Mouse (Mus musculus): ENCODE measurements around the gene Stxbp1. TPM values are rescaled to one million over a fixed set of nuclear protein-coding genes. Genes with fewer than 3 reads are reported as not detected.
A peak's percentile ranks its signal among the peaks of the same experiment; 100 is the strongest.

Stxbp1 gene
- total RNA-seq, 1 experiment from 2014 or later, result 22.2 TPM

GRCm38 (mm10) chr2:32751665-32752033 lies 95.4 kb downstream of the Stxbp1 start:
- DNase-seq, result no peak

DNA sequence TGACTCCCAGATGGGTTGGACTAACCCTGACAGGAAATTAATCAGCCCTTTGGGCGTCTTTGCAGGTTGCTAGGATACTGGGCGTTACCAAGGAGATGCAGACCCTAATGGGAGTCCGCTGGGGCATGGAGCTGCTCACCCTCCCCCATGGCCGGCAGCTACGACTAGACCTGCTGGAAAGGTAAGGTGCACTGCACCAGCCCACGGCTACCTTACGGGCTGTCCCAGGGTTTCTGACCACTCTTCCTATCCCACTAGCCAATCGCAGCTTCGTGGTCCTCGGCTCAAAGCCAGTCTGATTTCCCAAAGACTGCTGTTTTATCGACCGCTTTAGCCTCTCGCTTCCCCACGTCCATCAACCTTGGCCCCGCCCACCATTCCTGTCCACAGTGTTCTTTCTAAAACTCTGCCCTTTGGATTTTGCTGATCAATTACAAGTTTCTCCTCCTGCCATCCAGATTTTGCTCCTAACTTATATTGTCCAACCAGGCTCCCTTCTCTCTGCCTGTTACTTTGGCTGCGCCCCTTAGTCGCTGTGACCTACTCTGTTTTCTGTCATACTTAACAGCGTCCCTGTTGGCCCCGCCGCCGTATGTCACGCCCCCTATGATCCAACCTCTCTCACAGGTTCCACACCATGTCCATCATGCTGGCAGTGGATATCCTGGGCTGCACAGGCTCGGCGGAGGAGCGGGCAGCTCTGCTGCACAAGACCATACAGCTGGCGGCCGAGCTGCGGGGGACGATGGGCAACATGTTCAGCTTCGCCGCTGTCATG lies 96.0 kb downstream of the Stxbp1 start:
- peak; percentile 76 for DNase-seq

DNA sequence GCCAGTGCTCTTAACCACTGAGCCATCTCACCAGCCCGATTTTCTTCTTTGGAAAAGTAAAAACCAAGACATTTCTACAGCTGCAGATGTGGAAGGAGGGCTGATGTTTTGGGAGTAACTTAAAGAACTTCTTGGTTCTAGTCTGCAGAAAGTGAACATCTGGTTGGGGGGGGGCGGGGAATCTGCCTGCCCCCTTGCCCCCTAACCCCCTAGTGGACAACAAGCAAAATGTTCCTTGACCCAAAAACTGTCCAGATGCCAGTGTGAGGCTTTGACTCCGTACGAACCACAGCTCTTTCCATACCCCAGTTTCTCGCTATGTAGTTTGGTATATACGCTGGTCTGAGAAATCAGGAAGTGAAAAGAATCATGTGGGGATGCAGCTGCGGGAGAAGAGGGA lies 96.8 kb downstream of the Stxbp1 start:
- no peak for DNase-seq

DNA sequence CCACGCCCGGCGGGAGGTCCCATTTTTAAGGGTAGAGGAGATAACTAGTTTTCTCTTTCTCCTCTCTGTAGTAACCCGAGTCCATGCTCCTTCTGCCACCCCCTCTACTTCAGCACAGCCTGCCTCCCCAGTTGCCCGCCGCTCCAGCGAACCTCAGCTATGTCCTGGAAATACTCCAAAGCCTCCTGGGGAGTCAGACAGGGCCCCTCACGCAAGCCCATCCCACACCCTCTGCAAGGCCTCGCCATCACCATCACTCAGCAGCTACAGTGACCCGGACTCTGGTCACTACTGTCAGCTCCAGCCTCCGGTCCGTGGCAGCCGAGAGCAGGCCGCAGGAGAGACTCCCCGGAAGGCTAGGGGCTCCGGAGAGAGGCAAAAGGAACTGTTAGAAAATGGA lies 98.0 kb downstream of the Stxbp1 start:
- DNase-seq, result no peak

GRCm38 (mm10) chr2:32744272-32744982 lies 102.6 kb downstream of the Stxbp1 start:
- no peak for DNase-seq

DNA sequence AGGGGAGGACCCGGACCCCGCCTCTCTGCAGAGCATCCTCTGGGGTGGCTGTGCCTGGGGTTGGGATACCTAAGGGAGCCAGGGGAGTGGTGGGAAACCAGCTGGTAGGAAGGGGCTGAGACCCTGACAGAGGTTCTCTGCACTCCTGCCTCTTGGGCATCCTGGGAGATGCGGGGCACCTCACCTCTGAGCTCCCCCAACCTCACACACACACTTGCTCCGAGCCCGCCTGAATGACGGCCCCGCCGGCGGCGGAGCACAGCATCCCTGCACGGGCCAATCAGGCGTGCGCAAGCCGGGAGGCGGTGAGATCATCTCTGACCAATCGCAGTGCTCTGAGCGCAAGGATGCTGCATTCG lies 104.9 kb downstream of the Stxbp1 start:
- DNase-seq, result no peak

DNA sequence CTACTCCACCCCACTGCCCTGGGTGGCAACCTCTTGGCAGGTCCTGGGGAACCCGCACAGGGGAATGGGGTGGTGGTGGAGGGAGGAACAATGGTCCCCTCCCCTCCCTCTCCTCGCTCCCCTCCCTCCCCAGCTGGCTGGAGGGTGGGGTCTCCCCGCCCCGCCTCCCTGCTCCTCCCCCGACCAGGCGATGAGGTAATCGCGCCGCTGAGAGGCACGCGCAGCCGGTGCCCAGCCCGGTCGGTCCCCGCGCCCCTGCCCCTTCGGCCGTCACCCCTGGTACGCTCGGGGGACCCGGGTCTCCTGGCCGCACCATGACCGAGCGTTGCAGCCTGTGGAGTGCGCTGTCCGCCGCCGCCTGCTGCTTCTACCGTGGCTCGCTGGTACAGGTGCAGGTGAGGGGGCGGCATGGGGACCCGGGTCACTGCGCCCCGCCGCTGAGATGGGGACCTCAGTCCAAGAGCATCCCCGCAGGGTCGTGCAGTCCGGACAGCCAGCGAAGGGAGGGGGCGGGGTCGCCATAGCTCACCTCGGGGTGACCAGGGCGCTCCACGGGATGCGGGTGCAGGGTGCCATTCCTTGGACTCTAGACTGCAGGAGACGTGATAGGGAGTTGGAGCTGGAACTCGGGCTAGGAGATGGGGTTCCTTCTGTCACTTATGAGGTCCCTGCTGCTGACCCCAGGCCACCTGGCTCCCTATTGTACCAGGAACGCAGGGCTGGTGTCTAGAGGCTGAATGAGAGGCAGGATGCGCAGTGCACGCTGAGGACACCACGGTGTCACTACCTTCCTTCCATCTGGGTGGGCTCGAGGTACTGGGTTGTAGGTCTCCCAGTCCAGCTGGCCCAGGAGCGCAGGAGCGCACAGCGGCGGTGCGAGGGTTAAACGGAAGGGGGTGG lies 105.5 kb downstream of the Stxbp1 start:
- DNase-seq, result peak; percentile 56

DNA sequence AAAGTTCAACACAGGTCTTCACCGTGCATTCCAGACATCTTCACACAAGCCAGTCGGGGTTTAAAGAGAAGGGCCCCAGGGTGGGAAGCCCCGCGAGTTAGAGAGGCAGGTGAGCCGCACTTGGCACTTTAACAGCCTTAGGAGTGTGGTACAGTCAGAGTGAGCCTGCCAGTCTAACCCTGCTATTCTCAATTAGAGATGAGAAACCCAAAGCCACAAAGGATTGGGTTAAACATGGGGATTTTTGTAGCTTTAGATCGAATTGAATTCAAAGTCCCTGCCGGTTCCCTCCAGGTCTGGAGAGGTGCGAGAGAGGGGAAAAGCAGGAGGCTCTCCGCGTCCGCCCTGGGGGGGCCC lies 106.2 kb downstream of the Stxbp1 start, which contains the start of gene 6330409D20Rik:
TSS of gene 6330409D20Rik (minus strand) at position 101 of the 357 bp plus-strand sequence.
- DNase-seq, result no peak

DNA sequence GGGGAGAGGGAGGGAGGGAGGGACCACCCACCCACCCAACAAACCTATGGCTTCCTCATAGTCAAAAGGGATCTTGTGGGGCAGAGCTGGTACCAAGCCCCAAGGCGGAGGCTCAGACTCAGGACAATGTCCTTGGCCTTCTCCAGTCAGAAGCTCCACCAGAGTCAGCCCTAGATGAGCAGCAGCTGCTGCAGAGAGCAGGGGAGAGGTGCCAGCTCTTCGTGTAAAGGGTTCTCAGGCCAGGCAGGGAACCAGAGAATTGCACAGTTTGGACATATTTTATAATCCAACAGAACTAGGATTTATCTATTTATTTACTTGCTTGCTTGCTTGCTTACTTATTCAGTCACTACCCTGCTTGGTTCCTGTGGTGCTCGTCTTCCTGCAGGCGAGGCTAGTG lies 107.7 kb downstream of the Stxbp1 start:
- peak; percentile 34 for DNase-seq

Other genes starting within 250 kb of the Stxbp1 start
- 48.4 and 56.0 TPM in 2 replicates for gene St6galnac6, start 247.5 kb downstream of the Stxbp1 start, total RNA-seq (2021)
- gene Ak1, start 225.5 kb downstream of the Stxbp1 start, total RNA-seq (2021), result 43.4 and 61.9 TPM in 2 replicates
- 105 and 106 TPM in 2 replicates for gene Eng, start 200.7 kb downstream of the Stxbp1 start, total RNA-seq (2021)
- gene Fpgs, start 143.1 kb downstream of the Stxbp1 start, total RNA-seq (2021), result 12.5 and 15.4 TPM in 2 replicates
- 83.6 and 96.8 TPM in 2 replicates for gene Cdk9, start 134.2 kb downstream of the Stxbp1 start, total RNA-seq (2021)
- 14.3 and 23.7 TPM in 2 replicates for gene Sh2d3c, start 126.2 kb downstream of the Stxbp1 start, total RNA-seq (2021)
- not detected in 2 replicates for gene 6330409D20Rik, start 106.2 kb downstream of the Stxbp1 start, total RNA-seq (2021)
- gene Tor2a, start 90.0 kb downstream of the Stxbp1 start, total RNA-seq (2021), result 24.7 and 30.8 TPM in 2 replicates
- 0.15 and 0.24 TPM in 2 replicates for gene Ttc16, start 71.6 kb downstream of the Stxbp1 start, total RNA-seq (2021)
- 5.7 and 5.9 TPM in 2 replicates for gene Ptrh1, start 71.5 kb downstream of the Stxbp1 start, total RNA-seq (2021)
- not detected in 2 replicates for gene Cfap157, start 62.8 kb downstream of the Stxbp1 start, total RNA-seq (2021)
- gene Fam129b, start 28.9 kb upstream of the Stxbp1 start, total RNA-seq (2021), result 14.0 and 15.2 TPM in 2 replicates
- 133 and 250 TPM in 2 replicates for gene Rpl12, start 114.3 kb upstream of the Stxbp1 start, total RNA-seq (2021)
- 17.4 and 28.7 TPM in 2 replicates for gene Lrsam1, start 114.4 kb upstream of the Stxbp1 start, total RNA-seq (2021)
- 15.0 and 24.4 TPM in 2 replicates for gene Slc2a8, start 134.8 kb upstream of the Stxbp1 start, total RNA-seq (2021)

Data from adrenal gland, postnatal 25 days (tissue).